Mouse (Mus musculus): Measurements from ENCODE around the gene Kifc3. TPM values are rescaled to one million over a fixed set of nuclear protein-coding genes. Genes with fewer than 3 reads are reported as not detected.

Kifc3 gene
- polyA plus RNA-seq, 1 experiment from 2014 or later: 29.8 TPM

DNA sequence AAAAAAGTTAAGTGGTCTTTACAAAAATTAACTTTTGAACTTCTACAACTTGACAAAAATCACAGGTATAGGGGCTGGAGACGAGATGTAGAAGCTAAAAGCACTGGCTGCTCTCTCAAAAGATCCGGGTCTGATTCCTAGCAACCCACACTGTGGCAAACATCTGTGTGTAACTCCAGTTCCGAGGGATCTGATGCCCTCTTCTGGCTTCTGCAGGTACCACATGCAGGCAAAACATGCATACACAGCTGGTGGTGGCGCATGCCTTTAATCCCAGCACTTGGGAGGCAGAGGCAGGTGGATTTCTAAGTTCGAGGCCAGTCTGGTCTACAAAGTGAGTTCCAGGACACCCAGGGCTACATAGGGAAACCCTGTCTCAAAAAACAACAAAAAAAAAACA lies 79.2 kb downstream of the Kifc3 start:
- Histone ChIP-seq H3K4me3 (no peak overlapping the region), H3K36me3 (replicated peaks) (0 out of 2 replicates have a peak, but pooled peaks cover 5% of the 10 kb centered on the region), H3K9ac (no peak overlapping the region), H3K27me3 (replicated peaks) (no peaks in the 10 kb centered on the region), H3K27ac (no peak overlapping the region), H3K9me3 (no peaks in the 10 kb centered on the region), H3K4me1 (no peaks in the 10 kb centered on the region), H3K4me2 (no peak overlapping the region)
- no peak for ATAC-seq (replicated peaks)
- 90% methylated on average over 5 of the region's 5 CpGs for WGBS

DNA sequence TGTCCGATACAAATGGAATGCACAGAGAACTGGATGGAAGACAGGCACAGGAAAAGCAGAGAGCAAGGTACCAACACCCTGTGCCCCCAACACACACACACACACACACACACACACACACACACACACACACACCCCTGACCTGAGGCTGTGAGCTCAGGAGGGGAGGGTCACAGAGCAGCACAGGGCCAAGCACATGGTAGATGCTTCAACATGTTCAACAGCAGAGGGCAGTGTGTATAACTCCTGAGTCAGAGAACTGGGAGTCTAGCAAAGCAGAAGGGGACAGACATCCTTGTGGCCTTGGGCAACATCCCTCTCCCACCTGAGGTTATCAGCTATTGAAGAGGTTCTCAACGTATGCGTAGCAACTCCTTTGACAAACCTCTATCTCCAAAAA lies 88.9 kb downstream of the Kifc3 start:
- Histone ChIP-seq H3K9me3 (no peaks in the 10 kb centered on the region), H3K4me3 (no peak overlapping the region), H3K4me2 (no peak overlapping the region), H3K27ac (no peak overlapping the region), H3K9ac (no peak overlapping the region), H3K27me3 (replicated peaks) (no peaks in the 10 kb centered on the region), H3K4me1 (no peaks in the 10 kb centered on the region), H3K36me3 (replicated peaks) (no peaks in the 10 kb centered on the region; the same call in 1 of the 2 replicates)
- 70% methylated on average over 3 of the region's 3 CpGs for WGBS
- ATAC-seq (replicated peaks): peak; percentile 74

DNA sequence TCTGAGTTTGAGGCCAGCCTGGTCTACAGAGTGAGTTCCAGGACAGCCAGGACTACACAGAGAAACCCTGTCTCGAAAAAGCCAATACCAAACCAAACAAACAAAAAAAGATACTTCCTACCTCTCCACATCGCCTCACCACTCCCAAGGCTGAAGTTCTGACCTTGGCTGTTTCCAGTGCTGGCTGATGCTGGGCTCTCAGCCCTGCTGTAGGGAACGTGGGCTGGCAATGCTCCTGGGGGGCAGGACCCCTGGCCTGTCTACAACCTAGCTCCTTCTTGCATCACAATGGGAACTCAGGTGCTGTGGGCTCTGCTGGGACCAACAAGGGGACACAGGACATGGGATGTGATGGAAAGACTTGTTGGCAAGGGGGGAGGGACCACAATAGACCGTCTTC lies 89.5 kb downstream of the Kifc3 start:
- H3K9ac ChIP-seq: no peak overlapping the region
- no peak for ATAC-seq (replicated peaks)

DNA sequence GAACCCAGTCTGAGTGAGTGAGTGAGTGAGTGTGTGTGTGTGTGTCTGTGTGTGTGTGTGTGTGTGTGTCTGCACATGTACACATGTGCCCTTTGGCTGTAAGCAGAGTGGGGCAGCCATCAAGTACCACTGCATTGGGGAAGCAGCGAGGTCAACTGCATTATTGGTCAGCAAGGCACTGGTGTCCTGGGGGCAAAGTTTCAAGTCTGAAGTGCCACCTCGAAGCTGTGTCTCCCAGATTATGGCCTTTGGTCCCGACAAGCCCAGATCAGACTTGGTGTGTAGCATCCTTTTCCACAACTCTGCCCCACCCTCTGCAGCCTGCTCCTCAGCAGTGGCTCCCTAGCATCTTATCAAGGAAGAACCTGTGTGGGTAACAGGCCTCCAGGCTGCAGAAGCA lies 90.0 kb downstream of the Kifc3 start:
- H3K4me2 ChIP-seq: no peak overlapping the region
- ATAC-seq (replicated peaks): no peak
- WGBS: 84% methylated on average over 3 of the region's 3 CpGs
- H3K9ac ChIP-seq: no peak overlapping the region
- no peaks in the 10 kb centered on the region for H3K27me3 ChIP-seq (replicated peaks)
- no peak overlapping the region for H3K27ac ChIP-seq
- no peaks in the 10 kb centered on the region for H3K4me1 ChIP-seq
- H3K9me3 ChIP-seq: no peaks in the 10 kb centered on the region
- H3K4me3 ChIP-seq: no peak overlapping the region
- H3K36me3 ChIP-seq (replicated peaks): no peaks in the 10 kb centered on the region; the same call in 1 of the 2 replicates

More for the DNA sequence above, 89.5 kb downstream of the Kifc3 start:
- H3K36me3 ChIP-seq (replicated peaks): no peaks in the 10 kb centered on the region; the same call in 1 of the 2 replicates
- H3K27me3 ChIP-seq (replicated peaks): no peaks in the 10 kb centered on the region
- H3K4me3 ChIP-seq: no peak overlapping the region
- H3K9me3 ChIP-seq: no peaks in the 10 kb centered on the region
- WGBS: 78% methylated on average over 4 of the region's 4 CpGs
- H3K4me1 ChIP-seq: no peaks in the 10 kb centered on the region
- no peak overlapping the region for H3K4me2 ChIP-seq
- H3K27ac ChIP-seq: no peak overlapping the region

DNA sequence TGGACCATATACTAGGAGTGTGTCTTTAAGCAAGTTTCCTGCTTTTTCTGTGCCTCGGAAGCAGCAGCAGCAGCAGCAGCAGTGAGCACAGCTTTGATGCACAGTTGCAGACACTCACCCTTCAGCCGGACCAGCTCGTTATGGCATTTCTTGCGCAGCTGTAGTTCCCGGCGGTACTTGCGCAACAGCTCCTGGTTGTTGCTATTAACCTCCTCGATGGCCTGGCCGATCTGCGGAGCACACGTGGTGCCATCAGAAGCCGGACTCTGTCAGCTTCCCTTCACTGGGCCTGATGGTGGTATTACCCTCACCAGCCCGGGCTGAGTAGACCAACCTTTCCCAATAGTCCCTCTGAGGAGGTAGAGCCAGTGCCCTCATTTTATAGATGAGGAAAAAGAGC lies 95.3 kb downstream of the Kifc3 start:
- no peak for ATAC-seq (replicated peaks)
- Histone ChIP-seq H3K27me3 (replicated peaks) (no peaks in the 10 kb centered on the region), H3K27ac (no peak overlapping the region), H3K4me1 (no peaks in the 10 kb centered on the region), H3K4me2 (no peak overlapping the region), H3K9me3 (no peaks in the 10 kb centered on the region), H3K9ac (no peak overlapping the region), H3K36me3 (replicated peaks) (peaks cover 11% of the 10 kb centered on the region; the same call in 1 of the 2 replicates), H3K4me3 (no peak overlapping the region)
- WGBS: 82% methylated on average over 13 of the region's 13 CpGs

DNA sequence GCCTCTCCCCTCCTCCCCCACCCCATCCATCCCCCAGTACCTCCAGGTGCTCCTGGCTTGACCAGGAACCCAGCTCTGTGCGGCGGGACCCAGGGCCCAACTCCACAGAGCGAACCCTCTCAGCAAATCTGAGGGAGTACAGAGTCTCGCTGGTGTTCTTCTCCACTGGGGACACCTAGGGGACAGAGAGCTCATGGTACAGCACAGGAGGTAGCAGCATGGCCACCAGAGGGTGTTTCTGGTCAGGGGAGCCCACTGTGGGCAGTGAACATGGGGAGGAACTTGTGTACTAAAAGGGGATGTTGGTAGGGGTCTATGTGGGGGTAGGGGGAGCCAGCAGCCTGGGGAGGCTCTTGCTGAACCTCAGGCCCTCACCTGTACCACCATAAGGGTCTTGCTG lies 100.6 kb downstream of the Kifc3 start:
- no peaks in the 10 kb centered on the region for H3K27me3 ChIP-seq (replicated peaks)
- no peaks in the 10 kb centered on the region for H3K4me1 ChIP-seq
- WGBS: 84% methylated on average over 4 of the region's 4 CpGs
- no peak overlapping the region for H3K4me2 ChIP-seq
- peaks cover 25% of the 10 kb centered on the region for H3K36me3 ChIP-seq (replicated peaks)
- H3K4me3 ChIP-seq: no peak overlapping the region
- no peak overlapping the region for H3K27ac ChIP-seq
- H3K9ac ChIP-seq: no peak overlapping the region
- H3K9me3 ChIP-seq: no peaks in the 10 kb centered on the region
- no peak for ATAC-seq (replicated peaks)

DNA sequence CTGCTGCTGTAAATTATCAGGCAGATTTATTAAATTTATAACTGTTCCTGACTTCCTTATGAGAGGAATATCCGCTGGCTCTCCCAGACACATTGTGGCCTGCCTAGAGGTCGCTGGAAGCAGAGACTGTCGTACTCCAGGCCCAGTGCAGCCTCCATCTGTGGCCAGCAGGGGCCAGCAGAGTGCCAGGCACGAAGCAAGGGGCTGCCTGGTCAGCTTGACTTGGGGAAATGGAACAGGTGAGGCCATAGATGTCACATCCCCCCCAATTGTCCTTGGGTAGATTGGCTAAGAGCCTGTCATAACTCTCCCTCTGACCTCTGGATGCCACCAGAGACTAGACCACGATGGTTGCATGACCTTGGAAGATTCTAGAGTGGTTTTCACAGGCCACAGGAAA lies 103.6 kb downstream of the Kifc3 start:
- Histone ChIP-seq H3K36me3 (replicated peaks) (peaks cover 33% of the 10 kb centered on the region), H3K4me1 (no peaks in the 10 kb centered on the region), H3K27ac (no peak overlapping the region), H3K9me3 (no peaks in the 10 kb centered on the region), H3K9ac (no peak overlapping the region), H3K4me3 (no peak overlapping the region), H3K27me3 (replicated peaks) (no peaks in the 10 kb centered on the region), H3K4me2 (no peak overlapping the region)
- ATAC-seq (replicated peaks): peak; percentile 65
- WGBS: 28% methylated on average over 5 of the region's 5 CpGs

DNA sequence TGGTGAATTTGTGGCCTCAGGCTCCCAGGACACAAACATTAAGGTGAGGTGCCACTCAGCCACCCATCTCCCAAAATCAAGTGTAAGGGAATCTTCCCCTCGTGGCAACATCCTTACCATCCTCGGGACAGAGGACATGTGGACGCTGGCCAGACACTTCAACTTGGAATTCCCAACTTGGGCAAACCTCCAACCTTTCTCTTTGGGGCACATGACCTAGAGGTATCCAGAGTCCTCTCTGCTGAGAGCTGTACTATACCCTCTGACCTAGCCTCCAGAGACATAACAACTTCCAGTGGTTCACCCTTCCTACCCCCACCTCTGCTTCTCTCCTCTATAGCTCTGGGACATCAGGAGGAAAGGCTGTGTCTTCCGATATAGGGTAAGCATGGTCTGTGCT lies 109.0 kb downstream of the Kifc3 start:
- no peak overlapping the region for H3K4me3 ChIP-seq
- H3K9ac ChIP-seq: no peak overlapping the region
- WGBS: 90% methylated on average over 4 of the region's 4 CpGs
- ATAC-seq (replicated peaks): no peak
- H3K27me3 ChIP-seq (replicated peaks): no peaks in the 10 kb centered on the region
- no peak overlapping the region for H3K4me2 ChIP-seq
- H3K9me3 ChIP-seq: no peaks in the 10 kb centered on the region
- peaks cover 45% of the 10 kb centered on the region for H3K36me3 ChIP-seq (replicated peaks)
- H3K27ac ChIP-seq: no peak overlapping the region
- H3K4me1 ChIP-seq: no peaks in the 10 kb centered on the region

DNA sequence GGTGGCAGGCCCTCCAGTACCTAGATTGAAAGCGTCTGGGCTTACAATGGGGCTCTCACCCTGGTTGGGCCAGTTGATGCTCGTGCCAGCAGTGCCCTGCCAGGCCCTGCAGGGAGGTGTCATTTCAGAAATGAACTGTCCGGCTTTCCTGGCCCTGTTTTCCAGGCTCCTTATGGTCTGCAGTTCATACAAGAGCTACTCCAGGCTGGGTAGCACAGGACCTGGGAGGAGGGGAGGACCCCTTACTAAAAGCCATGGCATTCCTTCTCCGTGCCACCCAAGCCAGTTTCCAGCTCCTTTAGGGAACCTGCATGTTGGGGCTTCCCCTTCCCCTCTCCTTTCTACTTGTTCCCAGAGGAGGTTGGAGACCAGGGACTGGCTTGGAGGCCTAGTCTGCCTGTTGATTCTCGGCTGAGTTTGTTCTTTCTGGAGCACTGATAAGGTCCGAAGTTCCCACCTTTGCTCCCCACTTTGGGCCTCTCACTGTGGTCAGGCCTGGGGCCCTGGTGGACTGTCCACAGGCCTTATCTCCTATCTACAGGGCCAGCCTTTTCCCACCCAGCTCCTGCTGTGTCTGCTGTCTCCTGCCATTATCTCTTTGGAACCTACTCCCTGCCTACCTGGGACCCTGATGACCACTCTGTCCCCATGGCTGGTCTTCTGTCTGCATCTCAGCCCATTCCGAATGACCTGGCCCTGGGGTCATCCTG lies 117.0 kb downstream of the Kifc3 start:
- Histone ChIP-seq H3K9me3 (no peaks in the 10 kb centered on the region), H3K4me2 (no peak overlapping the region), H3K4me1 (peaks cover 25% of the 10 kb centered on the region), H3K27ac (no peak overlapping the region), H3K27me3 (replicated peaks) (no peaks in the 10 kb centered on the region), H3K4me3 (no peak overlapping the region), H3K36me3 (replicated peaks) (peaks cover 19% of the 10 kb centered on the region), H3K9ac (no peak overlapping the region; the same call in 1 of the 2 replicates)
- no peak for ATAC-seq (replicated peaks)
- WGBS: 83% methylated on average over 7 of the region's 7 CpGs

DNA sequence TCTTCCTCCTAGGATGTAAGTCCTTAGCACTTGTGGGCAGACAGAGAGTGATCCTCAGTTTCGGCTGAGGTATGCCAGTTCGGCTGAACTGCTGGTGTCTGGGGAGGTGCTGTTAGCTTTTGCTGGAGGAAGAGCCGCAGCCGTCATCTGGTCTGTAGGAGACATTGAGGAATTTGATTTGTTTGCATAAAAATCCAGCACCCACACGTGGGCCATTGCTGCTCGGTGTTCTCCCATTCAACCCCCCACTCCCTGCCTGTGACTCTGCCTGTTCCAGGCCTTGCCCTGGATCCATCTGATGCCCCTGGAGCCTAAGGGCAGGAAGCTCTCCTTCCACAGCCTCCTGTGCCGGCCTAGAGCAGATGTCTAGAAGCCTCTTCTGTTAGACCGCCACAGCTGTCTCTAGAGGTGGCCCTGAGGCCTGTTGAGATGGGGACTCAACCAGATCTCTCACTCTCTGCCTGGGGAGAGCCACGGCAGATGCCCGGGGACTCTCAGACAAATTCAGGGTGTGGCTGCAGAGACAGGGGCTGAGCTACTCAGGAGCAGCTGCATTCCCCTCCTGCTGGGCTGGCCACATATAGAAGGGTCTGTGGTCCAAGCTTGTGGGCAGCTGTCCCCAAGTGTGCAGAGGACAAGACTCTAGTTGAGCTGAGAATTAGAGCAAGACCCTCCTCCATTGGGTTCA lies 117.7 kb downstream of the Kifc3 start:
- no peak for ATAC-seq (replicated peaks)
- 90% methylated on average over 10 of the region's 10 CpGs for WGBS
- Histone ChIP-seq H3K27me3 (replicated peaks) (no peaks in the 10 kb centered on the region), H3K4me1 (peaks cover 29% of the 10 kb centered on the region), H3K4me3 (no peak overlapping the region), H3K36me3 (replicated peaks) (peaks cover 19% of the 10 kb centered on the region), H3K9me3 (no peaks in the 10 kb centered on the region), H3K4me2 (no peak overlapping the region), H3K9ac (no peak overlapping the region; the same call in 1 of the 2 replicates), H3K27ac (no peak overlapping the region)

DNA sequence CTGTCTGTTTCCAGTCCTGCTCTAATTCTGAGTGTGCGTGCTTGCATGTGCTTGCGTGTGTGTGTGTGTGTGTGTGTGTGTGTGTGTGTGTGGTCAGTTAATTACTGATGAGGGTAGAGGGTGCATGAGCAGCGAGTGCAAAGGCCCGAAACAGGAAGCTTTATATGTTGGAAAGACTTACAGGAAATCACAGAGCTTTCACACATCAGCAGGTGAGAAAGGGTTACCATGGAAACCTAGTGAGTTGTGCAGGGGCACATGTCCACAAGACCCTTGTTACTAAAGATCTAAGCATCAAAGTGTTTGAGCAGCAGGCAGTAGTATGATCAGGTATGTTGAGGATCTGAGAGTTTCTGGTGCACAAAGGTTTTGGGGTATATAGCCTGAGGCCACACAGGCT lies 118.4 kb downstream of the Kifc3 start:
- Histone ChIP-seq H3K4me2 (no peak overlapping the region), H3K36me3 (replicated peaks) (peaks cover 18% of the 10 kb centered on the region), H3K9ac (no peak overlapping the region; the same call in 1 of the 2 replicates), H3K9me3 (no peaks in the 10 kb centered on the region), H3K4me1 (peaks cover 29% of the 10 kb centered on the region), H3K27ac (no peak overlapping the region), H3K4me3 (no peak overlapping the region), H3K27me3 (replicated peaks) (no peaks in the 10 kb centered on the region)
- WGBS: 93% methylated on average over 4 of the region's 4 CpGs
- no peak for ATAC-seq (replicated peaks)

DNA sequence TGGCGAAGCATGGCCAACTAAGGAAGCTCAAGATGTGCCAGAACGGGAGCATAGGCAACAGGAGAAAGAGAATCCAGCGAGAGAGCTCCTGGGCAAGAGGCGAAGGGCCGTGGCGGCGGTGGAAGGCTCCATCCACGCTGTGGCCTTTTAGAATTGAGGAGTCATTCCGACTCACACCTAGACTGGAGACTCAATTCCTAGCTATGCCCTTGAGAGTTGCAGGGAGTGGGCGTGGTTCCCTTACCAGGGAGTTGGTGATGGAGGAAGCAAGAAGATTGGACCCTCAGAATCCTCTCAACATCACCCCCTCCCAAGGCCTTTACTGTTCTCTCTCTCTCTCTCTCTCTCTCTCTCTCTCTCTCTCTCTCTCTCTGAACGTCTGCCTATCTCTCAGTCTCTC lies 121.0 kb downstream of the Kifc3 start:
- Histone ChIP-seq H3K4me3 (peak overlapping the region; percentile 79), H3K27ac (peak overlapping the region; percentile 81), H3K4me2 (peak overlapping the region; percentile 68), H3K4me1 (peaks cover 29% of the 10 kb centered on the region), H3K9me3 (no peaks in the 10 kb centered on the region), H3K36me3 (replicated peaks) (no peaks in the 10 kb centered on the region; the same call in 1 of the 2 replicates), H3K27me3 (replicated peaks) (no peaks in the 10 kb centered on the region), H3K9ac (peak overlapping the region; percentile 82)
- no peak for ATAC-seq (replicated peaks)
- WGBS: 10% methylated on average over 11 of the region's 11 CpGs
